Mouse (Mus musculus) C2C12 (cell line): ENCODE measurements around the gene Pax3.

ENCODE experiments used
- CEBPB ChIP-seq: IDR thresholded peaks from one replicate; pipeline ENCODE4 v1.6.1; 2011; ENCODE audit warnings: low read depth, mild to moderate bottlenecking, control low read depth, moderate library complexity
- CTCF ChIP-seq: IDR thresholded peaks from one replicate; pipeline ENCODE4 v1.5.1; 2011; ENCODE audit not compliant: control insufficient read depth, insufficient read depth, insufficient read length
- FOSL1 ChIP-seq: IDR thresholded peaks from one replicate; pipeline ENCODE4 v1.8.0; 2011; ENCODE audit warnings: mild to moderate bottlenecking, low read length; ENCODE audit not compliant: poor library complexity, insufficient read depth, severe bottlenecking
- MAX ChIP-seq: IDR thresholded peaks from one replicate; pipeline ENCODE4 v1.6.1; 2011; ENCODE audit warnings: mild to moderate bottlenecking, control low read depth
- MYOG ChIP-seq: IDR thresholded peaks from one replicate; pipeline ENCODE4 v1.6.1; 2011; ENCODE audit not compliant: control insufficient read depth, insufficient read length; ENCODE audit errors: extremely low read depth
- USF1 ChIP-seq: IDR thresholded peaks from one replicate; pipeline ENCODE4 v1.6.1; 2011; ENCODE audit warnings: low read depth, mild to moderate bottlenecking, control low read depth, moderate library complexity

DNA sequence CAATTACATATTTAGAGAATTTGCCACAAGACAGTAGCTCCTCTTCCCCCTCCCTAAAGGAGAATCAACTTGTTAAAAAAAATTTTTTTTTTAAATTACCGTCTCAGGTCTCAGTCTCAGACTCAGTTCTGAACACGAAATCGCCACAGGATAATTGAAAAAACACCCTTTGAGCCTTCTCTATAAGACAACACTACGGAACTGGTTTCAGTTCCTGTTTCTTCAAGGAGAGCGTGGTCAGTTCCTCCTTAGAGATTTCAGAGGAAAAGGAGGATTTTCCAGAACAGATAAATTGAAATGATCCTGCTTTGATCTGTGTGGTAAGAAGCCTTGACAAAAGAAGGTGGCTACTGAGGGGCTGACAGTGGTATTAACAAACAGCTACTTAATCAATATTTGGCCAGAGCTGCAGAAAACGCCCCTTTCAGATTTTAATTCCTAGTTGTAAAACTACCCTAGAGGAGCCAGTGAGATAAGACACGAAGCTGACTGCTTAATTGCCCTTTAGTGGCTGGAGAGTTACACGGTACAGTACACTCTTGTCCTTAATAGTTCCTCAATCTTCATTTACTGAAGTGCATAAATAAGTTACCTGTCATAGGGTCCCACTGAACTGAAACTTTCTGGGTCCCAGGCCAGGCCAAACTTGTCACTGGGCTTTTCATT is 9.7 kb downstream of the Pax3 start:
- TF ChIP-seq CTCF: no peak
- no peak for TF ChIP-seq USF1
- no peak for TF ChIP-seq CEBPB
- no peak for TF ChIP-seq MAX
- no peak for TF ChIP-seq MYOG
- no peak for TF ChIP-seq FOSL1
